Mouse (Mus musculus) midbrain, embryonic 16.5 days (tissue): ENCODE measurements around the gene Fcgbp. TPM values are rescaled to one million over a fixed set of nuclear protein-coding genes. Genes with fewer than 3 reads are reported as not detected.

Experiments used
- ATAC-seq: fragments of 200-750 bp; cut with Nextera tagmentation; 2 replicates; pipeline ENCODE4 v1.8.0; 2017; ENCODE audit warnings: moderate TSS enrichment
- H3K27ac ChIP-seq: fragments of 300-500 bp; sonication (generic); 2 replicates; pipeline ENCODE4 v1.5.1; 2014; ENCODE audit warnings: mild to moderate bottlenecking, low read length, mixed read lengths
- H3K27me3 ChIP-seq: fragments of 300-500 bp; sonication (generic); 2 replicates; pipeline ENCODE4 v1.6.1; 2014; ENCODE audit warnings: low read depth, low read length, mixed read lengths; ENCODE audit not compliant: control insufficient read depth, insufficient read depth
- H3K36me3 ChIP-seq: fragments of 300-500 bp; sonication (generic); 2 replicates; pipeline ENCODE4 v1.6.1; 2014; ENCODE audit warnings: mild to moderate bottlenecking, low read length, moderate library complexity, mixed read lengths; ENCODE audit not compliant: control insufficient read depth, insufficient read depth
- H3K4me1 ChIP-seq: fragments of 300-500 bp; sonication (generic); 2 replicates; pipeline ENCODE4 v1.6.1; 2014; ENCODE audit warnings: mild to moderate bottlenecking, low read length, mixed read lengths; ENCODE audit not compliant: control insufficient read depth, insufficient read depth
- H3K4me2 ChIP-seq: fragments of 300-500 bp; sonication (generic); 2 replicates; pipeline ENCODE4 v1.6.1; 2014; ENCODE audit warnings: mild to moderate bottlenecking, low read length, mixed read lengths
- H3K4me3 ChIP-seq: fragments of 300-500 bp; sonication (generic); 2 replicates; pipeline ENCODE4 v1.5.1; 2014; ENCODE audit warnings: low read depth, mild to moderate bottlenecking, low read length, moderate library complexity, mixed read lengths
- H3K9ac ChIP-seq: fragments of 300-500 bp; sonication (generic); 2 replicates; pipeline ENCODE4 v1.6.1; 2014; ENCODE audit warnings: low read depth, low read length, mixed read lengths
- H3K9me3 ChIP-seq: fragments of 300-500 bp; sonication (generic); replicated peaks from 2 replicates; pipeline ENCODE4 v1.6.1; 2014; ENCODE audit warnings: mild to moderate bottlenecking, low read length, mixed read lengths; ENCODE audit not compliant: control insufficient read depth, poor library complexity, severe bottlenecking
- WGBS: fragments of 180-500 bp; shearing (Covaris S2); extraction: QIAGEN DNeasy Blood & Tissue Kit; methylation state at CpG from one replicate; pipeline ENCODE4 v1.1.7; 2014; 5-methylcytosine and 5-hydroxymethylcytosine counted together
- polyA plus RNA-seq: library from polyadenylated mRNA; unstranded; fragments of >200 nt; fragmentation: Nextera tagmentation; extraction: Ambion mirVana; gene quantifications from 2 replicates; pipeline ENCODE4 v1.2.1, GENCODE M21; 2015

The Fcgbp gene
- polyA plus RNA-seq, 1 experiment from 2014 or later, result 0.26 TPM

- no peaks in the 10 kb centered on the region for H3K9me3 ChIP-seq
- 88% methylated on average over 6 of the region's 6 CpGs for WGBS
- H3K4me3 ChIP-seq, result no peak overlapping the region
- no peaks in the 10 kb centered on the region for H3K36me3 ChIP-seq
- H3K27me3 ChIP-seq, result no peaks in the 10 kb centered on the region
- peaks cover 12% of the 10 kb centered on the region for H3K4me1 ChIP-seq
- no peak for ATAC-seq
- no peak overlapping the region for H3K4me2 ChIP-seq
- no peak overlapping the region for H3K27ac ChIP-seq
- no peak overlapping the region for H3K9ac ChIP-seq
Observed at GRCm38 (mm10) chr7:28165406-28165805, 94.4 kb downstream of the Fcgbp start.

GRCm38 (mm10) chr7:28168320-28169115 lies 97.5 kb downstream of the Fcgbp start:
- Histone ChIP-seq H3K27ac (peak overlapping the region; percentile 54; the same call in 1 of the 2 replicates), H3K4me3 (peak overlapping the region; percentile 93), H3K4me1 (peaks cover 26% of the 10 kb centered on the region), H3K4me2 (peak overlapping the region; percentile 73), H3K27me3 (no peaks in the 10 kb centered on the region), H3K9me3 (no peaks in the 10 kb centered on the region), H3K36me3 (no peaks in the 10 kb centered on the region), H3K9ac (peak overlapping the region; percentile 48)
- WGBS, result 10% methylated on average over 9 of the region's 9 CpGs
- ATAC-seq, result peak; percentile 43

DNA sequence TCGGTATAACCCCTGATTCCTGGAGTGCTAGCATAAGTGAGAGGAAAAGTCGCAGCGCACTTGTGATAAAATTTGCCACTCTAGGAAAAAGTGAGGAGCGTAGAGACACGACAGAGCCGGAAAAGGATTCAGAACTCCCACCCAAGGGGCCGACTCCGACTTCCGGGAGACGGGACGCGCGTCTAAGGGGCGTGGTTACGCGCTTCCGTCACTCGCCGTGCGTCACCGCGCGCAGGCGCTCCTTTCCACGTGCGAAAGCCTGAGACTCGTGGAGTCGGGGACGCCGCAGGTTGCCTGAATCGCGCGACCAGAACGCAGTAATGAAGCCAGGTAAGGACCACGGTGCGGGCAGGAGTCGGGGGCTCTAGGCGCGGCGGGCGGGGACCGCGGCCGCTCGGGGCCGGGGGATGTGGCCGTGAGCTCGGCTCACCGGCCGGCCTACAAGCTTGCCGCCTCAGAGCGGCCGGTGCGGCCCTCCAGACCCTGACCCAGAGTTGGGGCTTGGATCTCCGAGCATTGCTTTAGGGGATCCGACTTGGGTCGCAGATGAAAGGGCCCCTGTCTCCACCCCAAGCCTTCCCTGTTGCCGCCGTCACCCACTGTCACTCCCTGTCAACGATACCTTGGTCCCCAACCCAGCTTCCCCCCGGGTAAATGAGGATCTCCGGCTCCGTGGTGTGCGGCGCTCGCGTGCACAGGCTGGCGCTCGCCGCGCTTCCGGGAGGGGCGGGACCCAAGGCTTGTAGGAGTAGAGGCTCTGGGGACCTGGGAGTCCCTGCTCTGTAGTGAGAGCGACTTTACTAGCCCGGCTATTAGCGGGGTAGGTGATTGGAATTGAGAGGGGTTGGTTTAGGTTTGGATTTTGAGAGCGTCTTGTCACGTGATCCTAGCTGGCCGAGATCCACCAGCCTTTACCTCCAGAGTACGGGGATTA lies 98.7 kb downstream of the Fcgbp start, which contains the start of gene Fbl:
TSS of gene Fbl (plus strand) at position 222 of the 934 bp plus-strand sequence.
- Histone ChIP-seq H3K4me2 (peak within 1 kb of the TSS; percentile 73), H3K27ac (peak within 1 kb of the TSS; percentile 80), H3K36me3 (no peaks in the 10 kb centered on the region), H3K4me3 (peak within 1 kb of the TSS; percentile 93), H3K9me3 (no peaks in the 10 kb centered on the region), H3K4me1 (peaks cover 26% of the 10 kb centered on the region), H3K9ac (peak within 1 kb of the TSS; percentile 86), H3K27me3 (no peaks in the 10 kb centered on the region)
- under 1% methylated on average over 80 of the region's 80 CpGs for WGBS
- ATAC-seq, result peak; percentile 93

Other genes starting within 250 kb of the Fcgbp start
- gene Zfp59, start 232.6 kb upstream of the Fcgbp start, polyA plus RNA-seq, result 10.8 and 12.1 TPM in 2 replicates
- 1.1 and 1.2 TPM in 2 replicates for gene Zfp607a, start 213.7 kb upstream of the Fcgbp start, polyA plus RNA-seq
- gene Zfp974, start 141.8 kb upstream of the Fcgbp start, polyA plus RNA-seq, result 16.3 and 17.2 TPM in 2 replicates
- 31.1 and 36.9 TPM in 2 replicates for gene Zfp780b, start 92.1 kb upstream of the Fcgbp start, polyA plus RNA-seq
- gene Zfp850, start 57.1 kb upstream of the Fcgbp start, polyA plus RNA-seq, result 7.0 and 8.3 TPM in 2 replicates
- gene Psmc4, start 21.1 kb upstream of the Fcgbp start, polyA plus RNA-seq, result 277 and 280 TPM in 2 replicates
- 0.03 and 0.07 TPM in 2 replicates for gene 9530053A07Rik, start 58.2 kb downstream of the Fcgbp start, polyA plus RNA-seq
- 69.8 and 72.4 TPM in 2 replicates for gene Fbl, start 98.5 kb downstream of the Fcgbp start, polyA plus RNA-seq
- 10.2 and 12.1 TPM in 2 replicates for gene Dyrk1b, start 108.2 kb downstream of the Fcgbp start, polyA plus RNA-seq
- gene Eid2, start 196.6 kb downstream of the Fcgbp start, polyA plus RNA-seq, result 3.5 and 4.3 TPM in 2 replicates
- 44.2 and 44.8 TPM in 2 replicates for gene Eid2b, start 206.5 kb downstream of the Fcgbp start, polyA plus RNA-seq
- 1.2 TPM in 2 replicates for gene Selenov, start 219.9 kb downstream of the Fcgbp start, polyA plus RNA-seq
- gene Dll3, start 231.0 kb downstream of the Fcgbp start, polyA plus RNA-seq, result 16.3 and 16.5 TPM in 2 replicates
- 119 and 123 TPM in 2 replicates for gene Timm50, start 240.8 kb downstream of the Fcgbp start, polyA plus RNA-seq